Mouse (Mus musculus): ENCODE results near the gene Efcab7. TPM values are rescaled to one million over a fixed set of nuclear protein-coding genes. Genes with fewer than 3 reads are reported as not detected.

Gene Efcab7
- polyA plus RNA-seq, 2 experiments, result 4.0 to 6.1 TPM

DNA sequence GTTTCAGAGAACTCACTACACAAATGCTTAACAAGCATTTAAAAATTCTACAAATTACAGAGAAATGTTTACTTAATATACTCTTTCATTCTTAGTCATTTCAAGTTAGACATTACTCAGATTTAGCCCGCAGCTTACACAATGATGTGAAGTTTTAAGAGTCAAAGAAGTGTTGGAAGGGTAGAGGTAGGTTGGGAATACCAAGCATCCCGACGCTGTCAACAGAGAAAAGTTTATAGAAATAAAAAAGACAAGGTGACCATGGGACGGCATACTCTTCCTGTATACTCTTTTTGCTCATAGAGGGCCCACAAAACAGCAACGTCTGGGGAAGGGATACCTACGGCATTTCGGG, 282 bp upstream of the Efcab7 start:
- Histone ChIP-seq H3K4me3 (ENCODE audit: insufficient read depth in 1 of 2, low read depth in 2 of 2, low read length in 2 of 2) (peak overlapping the region; percentile 68 to 100), H3K4me2 (ENCODE audit: low read depth) (peak overlapping the region; percentile 87), H3K9ac (replicated peaks) (peak overlapping the region; percentile 71), H3K27me3 (ENCODE audit: control insufficient read depth, insufficient read depth, low read length) (no peaks in the 10 kb centered on the region), H3K9me3 (ENCODE audit: control insufficient read depth, low read length) (no peaks in the 10 kb centered on the region), H3K36me3 (replicated peaks; ENCODE audit: control insufficient read depth, insufficient read depth, low read depth) (no peaks in the 10 kb centered on the region), H3K27ac (no peak overlapping the region), H3K4me1 (replicated peaks; ENCODE audit: control insufficient read depth in 2 of 2, insufficient read depth in 2 of 2, low read length in 1 of 2) (0 out of 4 replicates have a peak, but pooled peaks cover 0 to 4% of the 10 kb centered on the region in 2 experiments)
- 1% methylated on average over 7 of the region's 7 CpGs for WGBS (ENCODE audit: insufficient replicate concordance)
- no peak for TF ChIP-seq EP300 (IDR thresholded peaks at IDR 0.05; ENCODE audit: low read depth)
- no peak for TF ChIP-seq CTCF (IDR thresholded peaks at IDR 0.05; ENCODE audit: low read depth)
- DNase-seq (ENCODE audit: low read depth in 3 of 3, low spot score in 3 of 3) (no peak), ATAC-seq (ENCODE audit: insufficient read depth) (no peak; the same call in 1 of the 2 replicates)

DNA sequence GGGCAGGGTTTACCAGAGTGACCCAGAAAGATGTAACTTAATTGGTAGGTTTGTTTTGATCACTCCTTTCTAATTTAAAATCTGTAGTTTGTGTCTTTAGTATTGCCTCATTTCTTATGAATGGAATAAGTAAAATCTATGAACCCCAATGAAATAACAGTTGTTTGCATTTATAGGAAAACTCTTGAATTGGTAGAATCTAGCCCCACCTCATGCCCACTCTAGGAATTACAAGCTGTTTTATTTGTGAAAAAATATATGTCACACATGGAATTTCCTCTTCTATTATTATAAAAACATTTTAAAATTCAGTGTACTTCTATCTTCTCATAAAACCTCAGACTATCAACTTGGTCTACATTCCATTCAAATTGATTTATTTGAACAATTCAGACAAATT, 52.9 kb downstream of the Efcab7 start:
- ATAC-seq (ENCODE audit: insufficient read depth), result no peak

DNA sequence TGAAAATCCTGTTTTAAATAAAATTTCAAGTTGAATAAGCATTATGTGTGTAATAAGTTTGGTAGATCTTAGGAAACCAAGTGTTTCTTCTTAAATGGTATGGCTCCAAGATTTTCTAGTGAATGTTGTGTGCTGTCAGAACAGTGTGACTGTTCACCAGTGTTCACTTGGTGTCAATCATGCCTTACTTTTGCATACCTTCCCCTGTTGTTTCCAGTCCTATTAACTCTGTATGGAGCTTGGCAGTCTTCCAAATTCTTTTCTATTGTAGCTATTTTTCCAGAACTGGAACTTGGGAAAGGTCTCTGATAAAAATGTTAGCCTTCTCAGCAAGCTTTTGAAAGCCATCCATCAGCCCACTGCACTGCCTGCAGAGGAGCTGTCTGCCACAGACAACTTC, 53.4 kb downstream of the Efcab7 start:
- Histone ChIP-seq H3K36me3 (replicated peaks; ENCODE audit: control insufficient read depth, insufficient read depth, low read depth) (no peaks in the 10 kb centered on the region), H3K9me3 (ENCODE audit: control insufficient read depth, low read length) (no peaks in the 10 kb centered on the region), H3K4me3 (ENCODE audit: insufficient read depth in 1 of 2, low read depth in 2 of 2, low read length in 2 of 2) (no peak overlapping the region), H3K27ac (no peak overlapping the region), H3K9ac (replicated peaks) (no peak overlapping the region), H3K4me2 (ENCODE audit: low read depth) (no peak overlapping the region), H3K4me1 (replicated peaks; ENCODE audit: control insufficient read depth in 2 of 2, insufficient read depth in 2 of 2, low read length in 1 of 2) (no peaks in the 10 kb centered on the region), H3K27me3 (ENCODE audit: control insufficient read depth, insufficient read depth, low read length) (no peaks in the 10 kb centered on the region)
- no peak for TF ChIP-seq EP300 (IDR thresholded peaks at IDR 0.05; ENCODE audit: low read depth)
- TF ChIP-seq CTCF (IDR thresholded peaks at IDR 0.05; ENCODE audit: low read depth), result no peak
- ATAC-seq (ENCODE audit: insufficient read depth) (no peak), DNase-seq (ENCODE audit: low read depth in 3 of 3, low spot score in 3 of 3) (no peak)

More for the DNA sequence above, 52.9 kb downstream of the Efcab7 start:
- peak; percentile 27; the same call in 1 of the 2 replicates for TF ChIP-seq CTCF (IDR thresholded peaks at IDR 0.05; ENCODE audit: low read depth)
- no peak for TF ChIP-seq EP300 (IDR thresholded peaks at IDR 0.05; ENCODE audit: low read depth)
- H3K4me3 ChIP-seq (ENCODE audit: insufficient read depth in 1 of 2, low read depth in 2 of 2, low read length in 2 of 2), result no peak overlapping the region
- no peaks in the 10 kb centered on the region for H3K9me3 ChIP-seq (ENCODE audit: control insufficient read depth, low read length)
- H3K4me2 ChIP-seq (ENCODE audit: low read depth), result no peak overlapping the region
- H3K36me3 ChIP-seq (replicated peaks; ENCODE audit: control insufficient read depth, insufficient read depth, low read depth), result no peaks in the 10 kb centered on the region
- DNase-seq (ENCODE audit: low read depth in 3 of 3, low spot score in 3 of 3), result no peak
- H3K27ac ChIP-seq, result no peak overlapping the region
- no peaks in the 10 kb centered on the region for H3K27me3 ChIP-seq (ENCODE audit: control insufficient read depth, insufficient read depth, low read length)
- no peaks in the 10 kb centered on the region for H3K4me1 ChIP-seq (replicated peaks; ENCODE audit: control insufficient read depth in 2 of 2, insufficient read depth in 2 of 2, low read length in 1 of 2)
- no peak overlapping the region for H3K9ac ChIP-seq (replicated peaks)

DNA sequence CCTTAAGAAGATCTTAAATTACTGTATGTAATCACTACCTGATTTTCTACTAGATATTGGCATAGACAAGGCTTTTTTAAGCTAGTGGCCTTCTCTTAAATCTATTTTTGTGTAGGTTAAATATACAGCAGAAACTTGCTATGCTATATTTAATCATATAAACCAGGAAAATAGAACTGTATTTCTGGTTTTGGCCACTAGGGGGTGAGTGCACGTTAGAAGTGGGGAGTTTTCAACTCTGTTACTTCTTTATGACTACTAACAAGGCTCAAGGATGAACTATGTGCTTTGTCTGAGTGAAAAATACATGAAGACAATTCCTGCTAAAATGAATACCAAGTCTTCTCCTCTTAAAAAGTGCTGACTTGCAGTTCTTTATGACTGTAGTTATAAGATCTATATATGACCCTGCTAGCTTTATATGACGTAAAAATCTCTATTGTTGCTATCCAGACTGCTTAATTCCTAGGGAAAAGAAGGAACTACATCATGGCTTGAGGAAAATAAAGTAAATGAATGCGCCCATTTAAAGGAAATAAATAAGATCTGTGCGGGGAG, 85.0 kb downstream of the Efcab7 start:
- H3K27ac ChIP-seq, result no peak overlapping the region
- H3K9ac ChIP-seq (replicated peaks), result no peak overlapping the region
- H3K27me3 ChIP-seq (ENCODE audit: control insufficient read depth, insufficient read depth, low read length), result no peaks in the 10 kb centered on the region
- ATAC-seq (ENCODE audit: insufficient read depth), result no peak
- no peaks in the 10 kb centered on the region for H3K4me1 ChIP-seq (replicated peaks; ENCODE audit: control insufficient read depth in 2 of 2, insufficient read depth in 2 of 2, low read length in 1 of 2)
- H3K4me3 ChIP-seq (ENCODE audit: insufficient read depth in 1 of 2, low read depth in 2 of 2, low read length in 2 of 2), result no peak overlapping the region
- H3K36me3 ChIP-seq (replicated peaks; ENCODE audit: control insufficient read depth, insufficient read depth, low read depth), result no peaks in the 10 kb centered on the region
- 54% methylated on average over 4 of the region's 4 CpGs for WGBS (ENCODE audit: insufficient replicate concordance)
- no peak overlapping the region for H3K4me2 ChIP-seq (ENCODE audit: low read depth)
- peak in 1 of 3 experiments; percentile 9 for DNase-seq (ENCODE audit: low read depth in 3 of 3, low spot score in 3 of 3)
- TF ChIP-seq CTCF (IDR thresholded peaks at IDR 0.05; ENCODE audit: low read depth) (peak; percentile 59; the same call in 1 of the 2 replicates), EP300 (IDR thresholded peaks at IDR 0.05; ENCODE audit: low read depth) (no peak)
- no peaks in the 10 kb centered on the region for H3K9me3 ChIP-seq (ENCODE audit: control insufficient read depth, low read length)

DNA sequence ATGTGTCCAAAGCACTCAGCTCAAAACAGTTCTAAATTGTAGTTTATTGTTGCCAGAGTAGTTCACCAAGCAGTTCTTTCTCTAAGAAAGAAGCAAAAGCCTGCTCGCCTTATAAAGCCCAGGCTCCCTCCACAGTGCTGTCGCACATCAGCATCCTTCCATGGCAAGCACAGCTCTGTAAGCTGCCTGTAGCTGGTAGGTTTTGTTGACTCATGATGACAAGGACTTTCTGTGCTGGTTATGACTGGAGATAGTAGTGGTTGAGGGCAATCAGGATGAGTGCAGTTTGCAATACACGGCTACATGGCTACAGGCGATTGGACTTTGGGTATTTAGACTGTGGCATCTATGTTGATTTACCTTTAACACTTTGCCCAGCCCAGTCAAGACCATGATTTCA, 97.4 kb downstream of the Efcab7 start:
- no peaks in the 10 kb centered on the region for H3K36me3 ChIP-seq (replicated peaks; ENCODE audit: control insufficient read depth, insufficient read depth, low read depth)
- peak in 2 of 3 experiments; percentile 32 to 57 for DNase-seq (ENCODE audit: low read depth in 3 of 3, low spot score in 3 of 3)
- WGBS (ENCODE audit: insufficient replicate concordance), result 41% methylated on average over 4 of the region's 4 CpGs
- peaks cover 0 to 21% of the 10 kb centered on the region in 2 experiments; a peak in 2 of 4 replicates for H3K4me1 ChIP-seq (replicated peaks; ENCODE audit: control insufficient read depth in 2 of 2, insufficient read depth in 2 of 2, low read length in 1 of 2)
- H3K9me3 ChIP-seq (ENCODE audit: control insufficient read depth, low read length), result no peaks in the 10 kb centered on the region
- peak; percentile 48 for ATAC-seq (ENCODE audit: insufficient read depth)
- H3K27ac ChIP-seq, result no peak overlapping the region
- no peak overlapping the region for H3K4me2 ChIP-seq (ENCODE audit: low read depth)
- no peak overlapping the region for H3K4me3 ChIP-seq (ENCODE audit: insufficient read depth in 1 of 2, low read depth in 2 of 2, low read length in 2 of 2)
- H3K9ac ChIP-seq (replicated peaks), result no peak overlapping the region
- no peaks in the 10 kb centered on the region for H3K27me3 ChIP-seq (ENCODE audit: control insufficient read depth, insufficient read depth, low read length)
- TF ChIP-seq CTCF (IDR thresholded peaks at IDR 0.05; ENCODE audit: low read depth) (no peak), EP300 (IDR thresholded peaks at IDR 0.05; ENCODE audit: low read depth) (no peak)

Measured in liver, embryonic 14.5 days (tissue).